Comparison of ENCODE assay signal across 11 mouse cellular contexts in the genomic region with DNA sequence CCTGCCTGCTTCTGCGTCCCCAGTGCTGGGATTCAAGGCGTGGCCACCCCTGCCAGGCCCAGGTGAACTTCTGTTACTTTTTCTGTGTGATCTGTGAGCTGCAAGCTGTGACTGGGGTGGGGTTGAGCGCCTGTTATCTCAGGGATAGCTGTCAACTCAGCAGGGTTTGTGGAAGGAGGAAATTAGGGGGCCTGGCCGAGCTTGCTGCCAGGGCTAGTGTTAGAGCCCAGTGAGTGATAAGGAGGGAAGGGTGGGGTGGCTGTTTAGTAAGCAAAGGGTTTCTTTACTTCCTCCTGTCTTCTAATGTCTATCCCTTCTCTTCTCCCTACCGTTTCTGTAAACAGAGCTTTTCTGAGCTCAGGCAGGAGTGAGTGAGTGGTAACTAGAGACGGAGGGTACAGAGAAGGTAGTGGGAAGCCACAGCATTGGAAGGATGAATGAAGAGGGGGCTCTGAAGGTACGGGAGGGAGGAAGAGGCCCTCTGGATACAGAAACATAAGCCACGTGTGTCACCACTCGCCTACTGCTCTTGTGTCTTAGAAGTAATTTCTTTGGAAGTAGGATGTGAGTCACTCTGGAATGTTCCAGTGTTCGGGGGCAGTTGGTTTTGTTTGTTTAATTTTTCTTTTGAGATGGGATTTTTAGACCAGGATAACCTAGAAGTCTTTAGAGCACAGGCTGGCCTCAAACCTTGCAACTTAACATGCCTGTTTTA. TPM values are rescaled to one million over a fixed set of nuclear protein-coding genes. Genes with fewer than 3 reads are reported as not detected.
DNase-seq lines count a peak whose midpoint lies in the region; ATAC-seq and TF ChIP-seq lines count a peak whose summit lies in the region.
"Had no signal": no experiment of that assay in that cellular context is flagged by ENCODE, and none has a peak within 500 bp of the region (broad histone marks: within the 10 kb centered on the region; RNA-seq: fewer than 3 reads in every experiment).

No protein-coding gene starts in this region.

- ATAC-seq in granulocyte monocyte progenitor cell, adult 5-6 weeks (replicated peaks; ENCODE audit: poor library complexity, severe bottlenecking) = peak; percentile 35
- no peak for ATAC-seq in lung, embryonic 15.5 days (ENCODE audit: borderline replicate concordance, extremely low read depth, low FRiP score, low TSS enrichment)
- ATAC-seq in forebrain, embryonic 14.5 days = no peak
- ATAC-seq in hindbrain, embryonic 16.5 days = no peak
- ATAC-seq: midbrain, embryonic 13.5 days; Patski had no signal

- TF ChIP-seq POLR2A in spleen, adult 2 months (IDR thresholded peaks at IDR 0.05; ENCODE audit: low read depth, low read length) = no peak

- H3K27me3 ChIP-seq in spleen, adult 2 months (ENCODE audit: control insufficient read depth, insufficient read depth, low read length) = no peaks in the 10 kb centered on the region
- no peaks in the 10 kb centered on the region for H3K27me3 ChIP-seq in lung, embryonic 15.5 days
- no peaks in the 10 kb centered on the region for H3K27me3 ChIP-seq in forebrain, embryonic 14.5 days (replicated peaks; ENCODE audit: control insufficient read depth, insufficient read depth, low read length)
- H3K27me3 ChIP-seq in hindbrain, embryonic 16.5 days (replicated peaks; ENCODE audit: control insufficient read depth, insufficient read depth, low read length) = no peaks in the 10 kb centered on the region
- H3K27me3 ChIP-seq: midbrain, embryonic 13.5 days; Patski had no signal

- no peak overlapping the region for H3K9ac ChIP-seq in lung, embryonic 15.5 days
- no peak overlapping the region for H3K9ac ChIP-seq in forebrain, embryonic 14.5 days (ENCODE audit: low read length)
- no peak overlapping the region for H3K9ac ChIP-seq in hindbrain, embryonic 16.5 days (ENCODE audit: low read depth, low read length)
- H3K9ac ChIP-seq: midbrain, embryonic 13.5 days had no signal

- no peak overlapping the region for H3K4me3 ChIP-seq in spleen, adult 2 months (ENCODE audit: extremely low read depth, insufficient read depth, insufficient read length)
- H3K4me3 ChIP-seq in lung, embryonic 15.5 days = no peak overlapping the region
- no peak overlapping the region for H3K4me3 ChIP-seq in forebrain, embryonic 14.5 days (ENCODE audit: low read depth, low read length)
- H3K4me3 ChIP-seq in hindbrain, embryonic 16.5 days (ENCODE audit: low read length) = no peak overlapping the region
- H3K4me3 ChIP-seq: hindbrain, embryonic 10.5 days; midbrain, embryonic 13.5 days had no signal

- peaks cover 5% of the 10 kb centered on the region; the same call in 1 of the 2 replicates for H3K4me1 ChIP-seq in spleen, adult 2 months (ENCODE audit: control insufficient read depth, insufficient read depth, insufficient read length)
- H3K4me1 ChIP-seq in lung, embryonic 15.5 days = peaks cover 24% of the 10 kb centered on the region
- no peaks in the 10 kb centered on the region for H3K4me1 ChIP-seq in forebrain, embryonic 14.5 days (ENCODE audit: control insufficient read depth, insufficient read depth, low read length)
- H3K4me1 ChIP-seq in hindbrain, embryonic 16.5 days (ENCODE audit: control insufficient read depth, insufficient read depth, low read depth, low read length) = no peaks in the 10 kb centered on the region

- 62% methylated on average over 10 of the region's 10 CpGs for WGBS in spleen, adult 2 months
- WGBS in lung, embryonic 15.5 days = 33% methylated on average over 10 of the region's 10 CpGs
- 79% methylated on average over 10 of the region's 10 CpGs for WGBS in forebrain, embryonic 14.5 days
- WGBS in hindbrain, embryonic 16.5 days = 73% methylated on average over 10 of the region's 10 CpGs

- no peak for DNase-seq in spleen, adult 2 months (ENCODE audit: low read depth in 1 of 2, low spot score in 2 of 2)
- DNase-seq in spleen, postnatal 14 days (ENCODE audit: low spot score in 2 of 2) = no peak
- DNase-seq in forebrain, embryonic 14.5 days (ENCODE audit: low spot score) = no peak
- DNase-seq in thymus, adult 18-20 months = no peak
- DNase-seq: layer of hippocampus, adult 9-11 months had no signal

- 0 out of 2 replicates have a peak, but pooled peaks cover 3% of the 10 kb centered on the region for H3K36me3 ChIP-seq in spleen, adult 2 months (ENCODE audit: control insufficient read depth, insufficient read depth, low read length)
- peaks cover 12% of the 10 kb centered on the region for H3K36me3 ChIP-seq in lung, embryonic 15.5 days
- 0 out of 2 replicates have a peak, but pooled peaks cover 2% of the 10 kb centered on the region for H3K36me3 ChIP-seq in forebrain, embryonic 14.5 days (ENCODE audit: control insufficient read depth, insufficient read depth, low read length)
- H3K36me3 ChIP-seq in hindbrain, embryonic 16.5 days (ENCODE audit: control insufficient read depth, insufficient read depth, low read length) = no peaks in the 10 kb centered on the region

- H3K4me2 ChIP-seq in lung, embryonic 15.5 days = no peak overlapping the region
- no peak overlapping the region for H3K4me2 ChIP-seq in forebrain, embryonic 14.5 days (ENCODE audit: low read length)
- H3K4me2 ChIP-seq in hindbrain, embryonic 16.5 days (ENCODE audit: low read length) = no peak overlapping the region
- H3K4me2 ChIP-seq: midbrain, embryonic 13.5 days had no signal

- no peak for TF ChIP-seq CTCF in spleen, adult 2 months (IDR thresholded peaks at IDR 0.05; ENCODE audit: extremely low read depth, insufficient read depth, insufficient read length, insufficient replicate concordance)

- no peaks in the 10 kb centered on the region for H3K9me3 ChIP-seq in lung, embryonic 15.5 days
- H3K9me3 ChIP-seq in forebrain, embryonic 14.5 days (replicated peaks; ENCODE audit: control insufficient read depth, low read length) = no peaks in the 10 kb centered on the region
- no peaks in the 10 kb centered on the region for H3K9me3 ChIP-seq in hindbrain, embryonic 16.5 days (ENCODE audit: control insufficient read depth, low read length)
- H3K9me3 ChIP-seq: hindbrain, embryonic 10.5 days; midbrain, embryonic 13.5 days had no signal

- H3K27ac ChIP-seq in spleen, adult 2 months (ENCODE audit: insufficient read depth, low read length) = peak overlapping the region; percentile 31; the same call in 1 of the 2 replicates
- H3K27ac ChIP-seq in lung, embryonic 15.5 days = peak overlapping the region; percentile 30
- H3K27ac ChIP-seq in forebrain, embryonic 14.5 days (ENCODE audit: low read depth, low read length) = no peak overlapping the region
- H3K27ac ChIP-seq in hindbrain, embryonic 16.5 days (ENCODE audit: low read depth, low read length) = no peak overlapping the region
- H3K27ac ChIP-seq: hindbrain, embryonic 10.5 days; midbrain, embryonic 13.5 days had no signal

RNA-seq across cellular contexts. Expression of a gene that starts 12.2 kb away (rescaled TPM):
- polyA plus RNA-seq in spleen, adult 2 months (2012; rRNA removed) = 2.1 and 2.8 TPM in 2 replicates
- total RNA-seq in granulocyte monocyte progenitor cell, adult 5-6 weeks (2014; fragmentation: Nextera tagmentation) = 0.77 and 1.8 TPM in 2 replicates
- 0.05 and 0.22 TPM in 2 replicates for total RNA-seq in granulocyte monocyte progenitor cell, adult 5-6 weeks (2017)
- polyA plus RNA-seq in lung, embryonic 15.5 days (2015; fragmentation: Nextera tagmentation; extraction: Ambion mirVana) = 3.1 and 3.2 TPM in 2 replicates
- 1.3 and 1.7 TPM in 2 replicates for polyA plus RNA-seq in forebrain, embryonic 14.5 days (2014; fragmentation: Nextera tagmentation; extraction: Ambion mirVana)
- polyA plus RNA-seq in hindbrain, embryonic 16.5 days (2015; fragmentation: Nextera tagmentation; extraction: Ambion mirVana) = 2.2 and 2.5 TPM in 2 replicates

RNA-seq across cellular contexts. Expression of a gene that starts 12.4 kb away (rescaled TPM):
- 4.2 and 4.8 TPM in 2 replicates for polyA plus RNA-seq in spleen, adult 2 months (2012; rRNA removed)
- 10.4 TPM in 2 replicates for total RNA-seq in granulocyte monocyte progenitor cell, adult 5-6 weeks (2014; fragmentation: Nextera tagmentation)
- total RNA-seq in granulocyte monocyte progenitor cell, adult 5-6 weeks (2017) = 6.5 and 8.4 TPM in 2 replicates
- polyA plus RNA-seq in lung, embryonic 15.5 days (2015; fragmentation: Nextera tagmentation; extraction: Ambion mirVana) = 27.8 TPM in 2 replicates
- 70.2 and 75.5 TPM in 2 replicates for polyA plus RNA-seq in forebrain, embryonic 14.5 days (2014; fragmentation: Nextera tagmentation; extraction: Ambion mirVana)
- polyA plus RNA-seq in hindbrain, embryonic 16.5 days (2015; fragmentation: Nextera tagmentation; extraction: Ambion mirVana) = 52.1 and 54.0 TPM in 2 replicates

Comparison
In these comparisons a context has a peak if more than half of its experiments do, and no peak if none do; other contexts are left out.
1. H3K27ac ChIP-seq: peak in spleen, adult 2 months (single experiment) and lung, embryonic 15.5 days (single experiment); none in forebrain, embryonic 14.5 days (single experiment) and hindbrain, embryonic 16.5 days (single experiment).